Mouse (Mus musculus): ENCODE measurements around the gene Efr3b.

DNA sequence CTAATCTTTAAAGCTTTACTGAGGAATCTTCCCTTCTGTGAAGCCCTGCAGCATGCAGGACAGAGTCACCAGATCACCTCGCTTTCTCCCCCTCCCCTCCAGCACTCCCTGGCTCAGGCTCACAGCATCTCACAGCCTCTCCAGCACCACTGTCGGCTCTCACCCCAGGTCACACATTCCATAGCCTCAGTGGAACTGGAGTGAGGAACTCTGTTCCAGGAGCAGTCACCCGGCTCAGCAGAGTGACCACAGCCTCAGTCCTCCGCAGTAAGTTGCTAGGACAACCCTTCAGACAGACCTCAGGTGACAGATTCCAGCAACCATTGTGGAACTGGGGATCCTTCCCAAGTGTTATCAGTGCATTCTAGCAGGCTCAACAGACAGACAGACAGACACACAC, 16.1 kb upstream of the Efr3b start:
- TF ChIP-seq CTCF (IDR thresholded peaks at IDR 0.05; ENCODE audit: extremely low read depth, insufficient read depth, low read length) (no peak), POLR2A (IDR thresholded peaks at IDR 0.05; ENCODE audit: extremely low read depth, insufficient read depth, low read length) (no peak)
